In the genomic region with DNA sequence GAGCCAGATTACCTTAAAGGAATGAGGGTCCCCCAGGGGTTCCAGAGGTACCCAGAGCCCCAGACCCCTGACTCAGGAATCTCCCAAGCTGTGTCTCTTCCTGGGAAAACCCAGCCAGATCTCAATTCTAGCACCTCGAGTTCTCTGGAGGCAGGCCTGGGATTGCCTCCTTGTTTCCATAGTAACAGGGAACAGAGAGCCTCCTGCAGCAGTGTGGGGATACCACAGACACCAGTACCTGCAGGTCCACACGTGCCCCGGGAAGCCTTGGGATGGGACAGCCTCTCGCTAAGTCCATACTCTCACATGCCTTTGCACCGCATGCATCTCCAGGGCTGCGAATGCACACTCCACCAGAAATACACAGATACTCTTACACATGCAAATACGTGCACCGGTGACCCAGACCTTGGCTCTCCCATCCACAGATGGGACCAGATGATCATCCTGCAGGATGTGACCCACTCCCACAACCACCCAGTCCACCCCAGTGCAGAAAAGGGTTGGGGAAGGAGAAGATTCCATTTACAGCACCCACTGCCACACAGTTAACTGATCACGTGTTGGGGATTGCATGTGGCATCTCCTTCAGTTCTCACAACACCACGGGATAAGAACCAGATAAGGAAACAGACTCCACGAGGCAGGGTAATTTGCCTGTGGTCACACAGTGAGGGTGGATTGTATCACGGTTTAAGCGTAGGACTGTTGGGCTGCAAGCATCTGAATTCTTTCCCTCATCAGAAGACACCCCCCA, we compare ENCODE assay signal across 20 mouse cellular contexts. TPM values are rescaled to one million over a fixed set of nuclear protein-coding genes. Genes with fewer than 3 reads are reported as not detected.
DNase-seq lines count a peak whose midpoint lies in the region; ATAC-seq and TF ChIP-seq lines count a peak whose summit lies in the region.
"Had no signal": no experiment of that assay in that cellular context is flagged by ENCODE, and none has a peak within 500 bp of the region (broad histone marks: within the 10 kb centered on the region; RNA-seq: fewer than 3 reads in every experiment).

No protein-coding gene starts in this region.

- TF ChIP-seq CTCF in hindbrain, postnatal 0 days (IDR thresholded peaks at IDR 0.05; ENCODE audit: low read depth) = no peak

- no peaks in the 10 kb centered on the region for H3K36me3 ChIP-seq in hindbrain, embryonic 13.5 days
- H3K36me3 ChIP-seq in hindbrain, postnatal 0 days (ENCODE audit: insufficient read depth, low read length) = no peaks in the 10 kb centered on the region
- no peaks in the 10 kb centered on the region for H3K36me3 ChIP-seq in midbrain, embryonic 16.5 days (ENCODE audit: control insufficient read depth, insufficient read depth, low read length)
- H3K36me3 ChIP-seq in midbrain, embryonic 11.5 days (ENCODE audit: control insufficient read depth, insufficient read depth, low read length) = no peaks in the 10 kb centered on the region
- H3K36me3 ChIP-seq in kidney, embryonic 16.5 days (ENCODE audit: insufficient read depth, low read length) = no peaks in the 10 kb centered on the region
- H3K36me3 ChIP-seq: hindbrain, embryonic 10.5 days; midbrain, embryonic 12.5 days had no signal

- no peak for ATAC-seq in hindbrain, embryonic 13.5 days (ENCODE audit: low FRiP score)
- ATAC-seq in hindbrain, postnatal 0 days = no peak
- ATAC-seq in midbrain, embryonic 16.5 days = peak; percentile 52
- ATAC-seq in midbrain, embryonic 11.5 days (ENCODE audit: low FRiP score) = no peak
- no peak for ATAC-seq in kidney, embryonic 16.5 days (ENCODE audit: low FRiP score, low TSS enrichment)
- ATAC-seq: CD4-positive, CD25-positive, alpha-beta regulatory T cell, adult 4 months had no signal

- peaks cover 18% of the 10 kb centered on the region; the same call in 1 of the 2 replicates for H3K27me3 ChIP-seq in hindbrain, embryonic 13.5 days
- no peaks in the 10 kb centered on the region for H3K27me3 ChIP-seq in hindbrain, postnatal 0 days (ENCODE audit: insufficient read depth, low read length)
- H3K27me3 ChIP-seq in midbrain, embryonic 16.5 days (ENCODE audit: control insufficient read depth, insufficient read depth, low read depth, low read length) = no peaks in the 10 kb centered on the region
- H3K27me3 ChIP-seq in midbrain, embryonic 11.5 days (ENCODE audit: control insufficient read depth, insufficient read depth, low read length) = peaks cover 5% of the 10 kb centered on the region
- 0 out of 2 replicates have a peak, but pooled peaks cover under 1% of the 10 kb centered on the region for H3K27me3 ChIP-seq in kidney, embryonic 16.5 days (ENCODE audit: insufficient read depth, low read length)

- intact Hi-C loops in left cerebral cortex, postnatal 14 days (cut with DNase I) = no loop called here

- DNase-seq in hindbrain, postnatal 0 days (ENCODE audit: low spot score) = no peak
- no peak for DNase-seq in midbrain, embryonic 11.5 days (ENCODE audit: low spot score, missing footprints)
- DNase-seq in brain, adult 2 months (ENCODE audit: low read depth, low spot score) = peak; percentile 86
- DNase-seq in left cerebral cortex, postnatal 14 days (ENCODE audit: low spot score in 2 of 2) = peak; percentile 68 to 81
- DNase-seq: cerebellum, adult 11-12 months; kidney, adult 2 months; kidney, postnatal 36 days; liver; lung, adult 18-20 months; lung, postnatal 36 days; thymus, postnatal 25 days had no signal

- H3K4me1 ChIP-seq in hindbrain, embryonic 13.5 days (replicated peaks) = peaks cover 54% of the 10 kb centered on the region
- peaks cover 33% of the 10 kb centered on the region for H3K4me1 ChIP-seq in hindbrain, postnatal 0 days (ENCODE audit: insufficient read depth, low read length)
- H3K4me1 ChIP-seq in midbrain, embryonic 16.5 days (ENCODE audit: control insufficient read depth, insufficient read depth, low read length) = peaks cover 31% of the 10 kb centered on the region
- peaks cover 9% of the 10 kb centered on the region for H3K4me1 ChIP-seq in midbrain, embryonic 11.5 days (ENCODE audit: control insufficient read depth, insufficient read depth, low read length)
- H3K4me1 ChIP-seq in kidney, embryonic 16.5 days (ENCODE audit: insufficient read depth, low read length) = peaks cover 37% of the 10 kb centered on the region

- peak overlapping the region; percentile 40 for H3K27ac ChIP-seq in hindbrain, embryonic 13.5 days
- no peak overlapping the region for H3K27ac ChIP-seq in hindbrain, postnatal 0 days
- no peak overlapping the region for H3K27ac ChIP-seq in midbrain, embryonic 16.5 days (ENCODE audit: low read length)
- H3K27ac ChIP-seq in midbrain, embryonic 11.5 days (ENCODE audit: low read depth, low read length) = no peak overlapping the region
- H3K27ac ChIP-seq in kidney, embryonic 16.5 days (ENCODE audit: low read length) = no peak overlapping the region
- H3K27ac ChIP-seq: midbrain, embryonic 12.5 days had no signal

- no peaks in the 10 kb centered on the region for H3K9me3 ChIP-seq in hindbrain, embryonic 13.5 days
- H3K9me3 ChIP-seq in hindbrain, postnatal 0 days (ENCODE audit: low read length) = no peaks in the 10 kb centered on the region
- no peaks in the 10 kb centered on the region for H3K9me3 ChIP-seq in midbrain, embryonic 16.5 days (replicated peaks; ENCODE audit: control insufficient read depth, low read length, poor library complexity, severe bottlenecking)
- H3K9me3 ChIP-seq in midbrain, embryonic 11.5 days (ENCODE audit: control insufficient read depth, low read length) = no peaks in the 10 kb centered on the region
- no peaks in the 10 kb centered on the region for H3K9me3 ChIP-seq in kidney, embryonic 16.5 days (ENCODE audit: low read length)
- H3K9me3 ChIP-seq: hindbrain, embryonic 10.5 days; midbrain, embryonic 12.5 days had no signal

- WGBS in hindbrain, embryonic 13.5 days = 62% methylated on average over 13 of the region's 13 CpGs
- WGBS in hindbrain, postnatal 0 days = 50% methylated on average over 13 of the region's 13 CpGs
- 57% methylated on average over 13 of the region's 13 CpGs for WGBS in midbrain, embryonic 16.5 days
- WGBS in midbrain, embryonic 11.5 days = 70% methylated on average over 13 of the region's 13 CpGs
- 54% methylated on average over 13 of the region's 13 CpGs for WGBS in kidney, embryonic 16.5 days

- H3K9ac ChIP-seq in hindbrain, embryonic 13.5 days = peak overlapping the region; percentile 46; the same call in 1 of the 2 replicates
- no peak overlapping the region for H3K9ac ChIP-seq in hindbrain, postnatal 0 days (replicated peaks; ENCODE audit: low read length)
- H3K9ac ChIP-seq in midbrain, embryonic 16.5 days (ENCODE audit: low read depth, low read length) = no peak overlapping the region
- H3K9ac ChIP-seq in midbrain, embryonic 11.5 days (ENCODE audit: low read length) = no peak overlapping the region
- no peak overlapping the region for H3K9ac ChIP-seq in kidney, embryonic 16.5 days (replicated peaks; ENCODE audit: low read length)
- H3K9ac ChIP-seq: midbrain, embryonic 12.5 days had no signal

- H3K4me3 ChIP-seq in hindbrain, embryonic 13.5 days = no peak overlapping the region
- no peak overlapping the region for H3K4me3 ChIP-seq in hindbrain, postnatal 0 days (ENCODE audit: low read length)
- H3K4me3 ChIP-seq in midbrain, embryonic 16.5 days (ENCODE audit: low read depth, low read length) = no peak overlapping the region
- H3K4me3 ChIP-seq in midbrain, embryonic 11.5 days (ENCODE audit: low read depth, low read length) = no peak overlapping the region
- H3K4me3 ChIP-seq in kidney, embryonic 16.5 days (ENCODE audit: low read length) = no peak overlapping the region
- H3K4me3 ChIP-seq: hindbrain, embryonic 10.5 days; midbrain, embryonic 12.5 days had no signal

- no peak overlapping the region for H3K4me2 ChIP-seq in hindbrain, embryonic 13.5 days
- no peak overlapping the region for H3K4me2 ChIP-seq in hindbrain, postnatal 0 days (ENCODE audit: low read depth, low read length)
- no peak overlapping the region for H3K4me2 ChIP-seq in midbrain, embryonic 16.5 days (ENCODE audit: low read length)
- H3K4me2 ChIP-seq in midbrain, embryonic 11.5 days = no peak overlapping the region
- no peak overlapping the region for H3K4me2 ChIP-seq in kidney, embryonic 16.5 days (replicated peaks; ENCODE audit: low read depth, low read length)
- H3K4me2 ChIP-seq: midbrain, embryonic 12.5 days had no signal

RNA-seq across cellular contexts. Expression of gene Hpca, which starts 6.9 kb away (rescaled TPM):
- 36.3 and 39.7 TPM in 2 replicates for polyA plus RNA-seq in hindbrain, embryonic 13.5 days (2015; fragmentation: Nextera tagmentation; extraction: Ambion mirVana)
- 270 and 290 TPM in 2 replicates for total RNA-seq in hindbrain, postnatal 0 days (2014; rRNA removed)
- 179 and 202 TPM in 2 replicates for polyA plus RNA-seq in hindbrain, postnatal 0 days (2015; fragmentation: Nextera tagmentation; extraction: Ambion mirVana)
- polyA plus RNA-seq in midbrain, embryonic 16.5 days (2015; fragmentation: Nextera tagmentation; extraction: Ambion mirVana) = 85.5 and 130 TPM in 2 replicates
- polyA plus RNA-seq in midbrain, embryonic 11.5 days (2014; fragmentation: Nextera tagmentation; extraction: Ambion mirVana) = 2.0 and 2.3 TPM in 2 replicates
- total RNA-seq in left cerebral cortex, postnatal 14 days (2021) = 100 to 1,000 TPM; 562 to 615 TPM
- 1.6 and 2.2 TPM in 2 replicates for polyA plus RNA-seq in kidney, embryonic 16.5 days (2015; fragmentation: Nextera tagmentation; extraction: Ambion mirVana)
- polyA plus RNA-seq: CD4-positive, CD25-positive, alpha-beta regulatory T cell, adult 4 months had no signal

RNA-seq across cellular contexts. Expression of gene Fndc5, which starts 8.0 kb away (rescaled TPM):
- polyA plus RNA-seq in hindbrain, embryonic 13.5 days (2015; fragmentation: Nextera tagmentation; extraction: Ambion mirVana) = 5.4 and 6.5 TPM in 2 replicates
- total RNA-seq in hindbrain, postnatal 0 days (2014; rRNA removed) = 33.5 and 38.4 TPM in 2 replicates
- polyA plus RNA-seq in hindbrain, postnatal 0 days (2015; fragmentation: Nextera tagmentation; extraction: Ambion mirVana) = 19.6 and 20.1 TPM in 2 replicates
- 5.9 and 6.2 TPM in 2 replicates for polyA plus RNA-seq in midbrain, embryonic 16.5 days (2015; fragmentation: Nextera tagmentation; extraction: Ambion mirVana)
- polyA plus RNA-seq in midbrain, embryonic 11.5 days (2014; fragmentation: Nextera tagmentation; extraction: Ambion mirVana) = 0.95 and 1.5 TPM in 2 replicates
- total RNA-seq in left cerebral cortex, postnatal 14 days (2021) = 10 to 100 TPM; 57.5 to 59.2 TPM
- 3.0 and 3.4 TPM in 2 replicates for polyA plus RNA-seq in kidney, embryonic 16.5 days (2015; fragmentation: Nextera tagmentation; extraction: Ambion mirVana)
- total RNA-seq: common myeloid progenitor, adult 5-6 weeks had no signal

RNA-seq across cellular contexts. Expression of gene Tmem54, which starts 23.4 kb away (rescaled TPM):
- polyA plus RNA-seq in hindbrain, embryonic 13.5 days (2015; fragmentation: Nextera tagmentation; extraction: Ambion mirVana) = not detected in 2 replicates
- total RNA-seq in hindbrain, postnatal 0 days (2014; rRNA removed) = not detected in 2 replicates
- 0.19 and 0.39 TPM in 2 replicates for polyA plus RNA-seq in hindbrain, postnatal 0 days (2015; fragmentation: Nextera tagmentation; extraction: Ambion mirVana)
- not detected in 2 replicates for polyA plus RNA-seq in midbrain, embryonic 16.5 days (2015; fragmentation: Nextera tagmentation; extraction: Ambion mirVana)
- 0.20 and 0.43 TPM in 2 replicates for polyA plus RNA-seq in midbrain, embryonic 11.5 days (2014; fragmentation: Nextera tagmentation; extraction: Ambion mirVana)
- total RNA-seq in left cerebral cortex, postnatal 14 days (2021) = not detected
- polyA plus RNA-seq in kidney, embryonic 16.5 days (2015; fragmentation: Nextera tagmentation; extraction: Ambion mirVana) = 11.5 and 14.5 TPM in 2 replicates
- total RNA-seq: common myeloid progenitor, adult 5-6 weeks; left cerebral cortex, adult 18-20 months had no signal
- polyA plus RNA-seq: CD4-positive, CD25-positive, alpha-beta regulatory T cell, adult 4 months; heart, embryonic 14.5 days had no signal

Comparison
In these comparisons a context has a peak if more than half of its experiments do, and no peak if none do; other contexts are left out.
1. RNA of gene Hpca, which starts 6.9 kb away (polyA plus RNA-seq): 179 to 202 TPM in hindbrain, postnatal 0 days, 85.5 to 130 TPM in midbrain, embryonic 16.5 days and 36.3 to 39.7 TPM in hindbrain, embryonic 13.5 days; 2.0 to 2.3 TPM in midbrain, embryonic 11.5 days and 1.6 to 2.2 TPM in kidney, embryonic 16.5 days; every median in the first group is over 10 times any median in the second.
2. DNase-seq: peak in brain, adult 2 months (single experiment) and left cerebral cortex, postnatal 14 days (2 of 2); none in hindbrain, postnatal 0 days (single experiment) and midbrain, embryonic 11.5 days (single experiment).